Mouse (Mus musculus) frontal cortex, postnatal 14 days (tissue): ENCODE data around the gene Sorcs1.

Experiments used
- DNase-seq, 2 experiments: peaks; one replicate each; pipeline ENCODE4 v3.0.0; 2022; ENCODE audit warnings: low spot score in 2 of 2

Gene Sorcs1

GRCm38 (mm10) chr19:50220476-50220875 is 458.0 kb downstream of the Sorcs1 start:
- no peak for DNase-seq

- DNase-seq, result peak in 1 of 2 experiments; percentile 3
Measured at GRCm38 (mm10) chr19:50214466-50215228, 463.8 kb downstream of the Sorcs1 start.

GRCm38 (mm10) chr19:50210456-50210855 is 468.0 kb downstream of the Sorcs1 start:
- no peak for DNase-seq

- DNase-seq, result no peak
Measured at GRCm38 (mm10) chr19:50204341-50204740, 474.1 kb downstream of the Sorcs1 start.

GRCm38 (mm10) chr19:50196592-50196991 is 481.9 kb downstream of the Sorcs1 start:
- no peak for DNase-seq

- DNase-seq, result no peak
Measured at GRCm38 (mm10) chr19:50185769-50186715, 492.4 kb downstream of the Sorcs1 start.

GRCm38 (mm10) chr19:50184901-50185623 is 493.4 kb downstream of the Sorcs1 start:
- peak; percentile 31 to 66 for DNase-seq

GRCm38 (mm10) chr19:50178851-50179250 is 499.6 kb downstream of the Sorcs1 start:
- no peak for DNase-seq

GRCm38 (mm10) chr19:50178151-50178550 is 500.3 kb downstream of the Sorcs1 start:
- DNase-seq, result no peak

- DNase-seq, result no peak
Measured at GRCm38 (mm10) chr19:50171849-50172248, 506.6 kb downstream of the Sorcs1 start.

GRCm38 (mm10) chr19:50151111-50151510 is 527.3 kb downstream of the Sorcs1 start:
- DNase-seq, result no peak

- DNase-seq, result no peak
Measured at GRCm38 (mm10) chr19:50145919-50146318, 532.5 kb downstream of the Sorcs1 start.

- peak; percentile 12 to 20 for DNase-seq
Measured at GRCm38 (mm10) chr19:50141853-50142252, 536.6 kb downstream of the Sorcs1 start.

- no peak for DNase-seq
Measured at GRCm38 (mm10) chr19:50134656-50135055, 543.8 kb downstream of the Sorcs1 start.

- no peak for DNase-seq
Measured at GRCm38 (mm10) chr19:50105842-50106585, 572.4 kb downstream of the Sorcs1 start.
